Mouse (Mus musculus): ENCODE data around the gene Srgap3. TPM values are rescaled to one million over a fixed set of nuclear protein-coding genes. Genes with fewer than 3 reads are reported as not detected.

Srgap3 gene
- total and polyA plus RNA-seq, 2 experiments from 2014 or later = 21.2 to 56.7 TPM

DNA sequence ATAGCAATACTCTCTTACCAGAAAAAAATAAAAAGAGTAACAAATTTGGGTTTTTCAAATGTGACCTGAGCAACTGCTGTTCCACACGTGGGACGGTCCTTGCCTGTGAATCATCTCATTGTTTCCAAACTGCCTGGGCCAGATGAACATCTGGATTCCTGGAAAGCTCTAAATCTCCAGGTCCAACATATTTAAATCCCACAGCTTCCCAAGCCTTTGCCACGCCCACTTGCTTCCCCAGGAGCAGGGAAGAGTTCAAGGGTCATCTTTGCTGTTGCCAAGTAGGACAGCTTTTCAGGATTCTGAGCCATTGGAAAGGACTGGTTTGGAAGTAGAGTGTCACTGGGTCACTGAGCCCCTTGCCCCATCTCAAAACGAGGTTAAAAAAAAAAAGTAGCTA lies 188.5 kb downstream of the Srgap3 start:
- ATAC-seq = no peak
- no peaks in the 10 kb centered on the region for H3K4me1 ChIP-seq (ENCODE audit: insufficient read depth)
- DNase-seq = no peak
- 73% methylated on average over 4 of the region's 4 CpGs for WGBS
- H3K9me3 ChIP-seq (ENCODE audit: low read length) = no peaks in the 10 kb centered on the region
- no peak overlapping the region for H3K4me2 ChIP-seq (ENCODE audit: low read depth)
- H3K9ac ChIP-seq = no peak overlapping the region
- peaks cover 36% of the 10 kb centered on the region for H3K36me3 ChIP-seq (ENCODE audit: insufficient read depth)
- no peak for TF ChIP-seq CTCF (IDR thresholded peaks at IDR 0.05; ENCODE audit: low read depth)
- H3K4me3 ChIP-seq (ENCODE audit: low read depth, low read length) = no peak overlapping the region
- H3K27me3 ChIP-seq (ENCODE audit: insufficient read depth, low read length) = no peaks in the 10 kb centered on the region
- no peak overlapping the region for H3K27ac ChIP-seq (ENCODE audit: low read depth, low read length)

DNA sequence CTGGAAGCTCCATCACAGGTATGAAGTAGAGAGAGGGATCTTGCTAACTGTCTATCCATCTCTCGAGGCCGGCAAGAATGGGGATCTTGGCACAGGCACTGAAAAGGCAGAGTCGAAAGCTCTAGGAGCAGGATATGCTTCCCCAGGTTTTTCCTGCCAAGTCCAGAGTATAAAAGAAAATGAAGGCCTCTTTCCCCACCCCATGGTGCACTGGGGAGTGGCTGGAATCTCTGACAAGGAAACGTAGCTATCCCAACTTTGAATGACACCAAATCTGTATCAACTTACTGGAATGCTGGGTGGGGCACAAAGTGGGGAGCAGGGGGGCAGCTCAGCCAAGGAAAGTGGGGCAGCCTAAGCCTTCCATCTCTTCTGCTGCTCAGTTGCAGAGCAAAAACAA lies 190.2 kb downstream of the Srgap3 start:
- H3K27ac ChIP-seq (ENCODE audit: low read depth, low read length) = no peak overlapping the region
- H3K9me3 ChIP-seq (ENCODE audit: low read length) = no peaks in the 10 kb centered on the region
- ATAC-seq = no peak
- H3K4me2 ChIP-seq (ENCODE audit: low read depth) = no peak overlapping the region
- 49% methylated on average over 4 of the region's 4 CpGs for whole genome bisulfite sequencing
- no peak overlapping the region for H3K9ac ChIP-seq
- peaks cover 30% of the 10 kb centered on the region for H3K36me3 ChIP-seq (ENCODE audit: insufficient read depth)
- DNase-seq = no peak
- no peaks in the 10 kb centered on the region for H3K4me1 ChIP-seq (ENCODE audit: insufficient read depth)
- no peak for TF ChIP-seq CTCF (IDR thresholded peaks at IDR 0.05; ENCODE audit: low read depth)
- H3K4me3 ChIP-seq (ENCODE audit: low read depth, low read length) = no peak overlapping the region
- no peaks in the 10 kb centered on the region for H3K27me3 ChIP-seq (ENCODE audit: insufficient read depth, low read length)

DNA sequence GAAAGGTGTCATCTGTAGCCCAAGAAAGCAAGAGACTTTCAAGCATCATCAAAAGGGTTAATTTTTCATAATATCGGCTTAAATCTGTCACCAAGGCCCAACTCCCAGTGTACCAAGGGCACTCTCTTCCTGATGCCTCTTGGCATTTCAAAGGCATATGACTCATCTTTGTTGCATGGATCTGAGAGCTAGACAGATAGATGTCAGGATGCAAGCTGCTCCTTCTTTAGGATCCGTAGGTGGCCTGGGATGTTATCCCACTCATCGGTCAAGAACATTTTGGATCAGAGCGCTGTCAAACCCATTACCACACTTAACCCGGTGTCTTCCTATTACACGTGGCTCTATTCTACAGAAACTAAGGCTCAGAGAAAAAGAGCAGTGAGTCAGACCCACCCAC lies 192.1 kb downstream of the Srgap3 start:
- H3K4me1 ChIP-seq (ENCODE audit: insufficient read depth) = no peaks in the 10 kb centered on the region
- TF ChIP-seq CTCF (IDR thresholded peaks at IDR 0.05; ENCODE audit: low read depth) = no peak
- ATAC-seq (no peak), DNase-seq (no peak)
- H3K9ac ChIP-seq = no peak overlapping the region
- H3K27me3 ChIP-seq (ENCODE audit: insufficient read depth, low read length) = no peaks in the 10 kb centered on the region
- peaks cover 38% of the 10 kb centered on the region for H3K36me3 ChIP-seq (ENCODE audit: insufficient read depth)
- H3K9me3 ChIP-seq (ENCODE audit: low read length) = no peaks in the 10 kb centered on the region
- 87% methylated on average over 6 of the region's 6 CpGs for WGBS
- no peak overlapping the region for H3K4me2 ChIP-seq (ENCODE audit: low read depth)
- no peak overlapping the region for H3K4me3 ChIP-seq (ENCODE audit: low read depth, low read length)
- H3K27ac ChIP-seq (ENCODE audit: low read depth, low read length) = no peak overlapping the region

DNA sequence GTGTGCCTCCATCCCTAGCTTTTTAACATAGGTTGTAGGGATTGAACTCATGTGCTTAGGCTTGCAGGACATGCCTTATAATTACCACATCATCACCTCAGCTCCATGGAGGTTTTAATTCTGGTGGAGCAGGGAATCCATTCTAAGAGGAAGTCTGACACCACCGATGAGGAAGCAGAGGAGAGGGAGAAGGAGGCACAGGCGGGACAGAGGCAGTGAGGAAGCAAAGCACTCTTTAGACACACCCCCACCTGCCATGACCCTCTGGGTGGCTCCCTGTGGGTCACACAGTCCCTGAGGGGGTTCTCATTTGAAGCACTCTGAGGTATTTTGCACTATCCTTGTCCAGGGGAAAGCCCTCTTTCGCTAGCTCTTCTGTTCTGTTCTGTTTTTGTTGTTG lies 194.5 kb downstream of the Srgap3 start:
- H3K27me3 ChIP-seq (ENCODE audit: insufficient read depth, low read length) = no peaks in the 10 kb centered on the region
- H3K9ac ChIP-seq = no peak overlapping the region
- no peak for ATAC-seq
- no peak overlapping the region for H3K27ac ChIP-seq (ENCODE audit: low read depth, low read length)
- H3K4me2 ChIP-seq (ENCODE audit: low read depth) = no peak overlapping the region
- H3K36me3 ChIP-seq (ENCODE audit: insufficient read depth) = peaks cover 43% of the 10 kb centered on the region
- WGBS = 85% methylated on average over 3 of the region's 3 CpGs
- H3K9me3 ChIP-seq (ENCODE audit: low read length) = no peaks in the 10 kb centered on the region
- TF ChIP-seq CTCF (IDR thresholded peaks at IDR 0.05; ENCODE audit: low read depth) = no peak
- H3K4me3 ChIP-seq (ENCODE audit: low read depth, low read length) = no peak overlapping the region
- no peak for DNase-seq
- H3K4me1 ChIP-seq (ENCODE audit: insufficient read depth) = no peaks in the 10 kb centered on the region

DNA sequence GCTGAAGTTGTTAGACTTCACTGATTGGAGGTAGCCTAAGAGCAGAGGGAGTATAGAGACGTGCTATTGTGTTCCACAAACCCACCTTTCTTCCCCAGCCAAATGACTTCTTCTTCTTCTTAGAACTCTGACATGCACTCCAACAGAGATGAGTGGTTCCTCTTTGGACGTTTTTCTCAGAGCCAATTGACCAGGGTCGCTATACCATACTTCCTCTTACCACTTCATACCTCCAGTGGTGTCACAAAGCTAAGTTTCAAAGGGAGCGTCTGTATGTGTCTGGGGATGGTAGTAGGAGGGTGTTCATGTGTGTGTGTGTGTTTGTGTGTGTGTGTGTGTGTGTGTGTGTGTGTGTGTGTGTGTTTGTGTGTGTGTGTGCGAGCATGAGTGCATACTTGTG lies 195.1 kb downstream of the Srgap3 start:
- Histone ChIP-seq H3K36me3 (ENCODE audit: insufficient read depth) (peaks cover 44% of the 10 kb centered on the region), H3K4me1 (ENCODE audit: insufficient read depth) (no peaks in the 10 kb centered on the region), H3K27me3 (ENCODE audit: insufficient read depth, low read length) (no peaks in the 10 kb centered on the region), H3K9ac (no peak overlapping the region), H3K9me3 (ENCODE audit: low read length) (no peaks in the 10 kb centered on the region), H3K27ac (ENCODE audit: low read depth, low read length) (no peak overlapping the region), H3K4me2 (ENCODE audit: low read depth) (no peak overlapping the region), H3K4me3 (ENCODE audit: low read depth, low read length) (no peak overlapping the region)
- TF ChIP-seq CTCF (IDR thresholded peaks at IDR 0.05; ENCODE audit: low read depth) = no peak
- 86% methylated on average over 5 of the region's 5 CpGs for WGBS
- ATAC-seq (no peak), DNase-seq (no peak)

DNA sequence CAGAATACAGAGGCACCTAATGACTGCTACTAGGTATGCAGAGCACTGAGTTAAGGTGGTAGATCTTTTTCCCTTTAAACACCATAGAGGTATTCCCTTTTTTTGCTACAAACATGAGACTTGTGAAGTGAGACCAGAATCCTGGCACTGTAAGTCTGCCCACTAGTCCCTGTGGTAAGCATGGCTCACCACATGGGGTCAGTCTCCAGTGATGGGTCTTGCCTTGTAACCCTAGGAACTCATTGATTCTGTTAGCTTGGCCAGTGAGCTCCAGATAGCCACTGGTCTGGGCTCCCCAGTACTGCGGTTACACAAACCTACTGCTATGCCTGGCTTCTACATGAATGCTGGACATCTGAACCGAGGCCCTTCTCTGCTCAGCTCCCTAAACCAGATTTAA lies 204.8 kb downstream of the Srgap3 start:
- no peaks in the 10 kb centered on the region for H3K27me3 ChIP-seq (ENCODE audit: insufficient read depth, low read length)
- no peaks in the 10 kb centered on the region for H3K9me3 ChIP-seq (ENCODE audit: low read length)
- H3K4me3 ChIP-seq (ENCODE audit: low read depth, low read length) = no peak overlapping the region
- TF ChIP-seq CTCF (IDR thresholded peaks at IDR 0.05; ENCODE audit: low read depth) = peak; percentile 44
- no peaks in the 10 kb centered on the region for H3K4me1 ChIP-seq (ENCODE audit: insufficient read depth)
- no peak overlapping the region for H3K9ac ChIP-seq
- WGBS = 82% methylated on average over 2 of the region's 2 CpGs
- no peak for DNase-seq
- 0 out of 2 replicates have a peak overlapping the region, but pooled peaks have one; percentile 40 for H3K27ac ChIP-seq (ENCODE audit: low read depth, low read length)
- peak; percentile 56 for ATAC-seq
- peaks cover 57% of the 10 kb centered on the region for H3K36me3 ChIP-seq (ENCODE audit: insufficient read depth)
- H3K4me2 ChIP-seq (ENCODE audit: low read depth) = no peak overlapping the region

DNA sequence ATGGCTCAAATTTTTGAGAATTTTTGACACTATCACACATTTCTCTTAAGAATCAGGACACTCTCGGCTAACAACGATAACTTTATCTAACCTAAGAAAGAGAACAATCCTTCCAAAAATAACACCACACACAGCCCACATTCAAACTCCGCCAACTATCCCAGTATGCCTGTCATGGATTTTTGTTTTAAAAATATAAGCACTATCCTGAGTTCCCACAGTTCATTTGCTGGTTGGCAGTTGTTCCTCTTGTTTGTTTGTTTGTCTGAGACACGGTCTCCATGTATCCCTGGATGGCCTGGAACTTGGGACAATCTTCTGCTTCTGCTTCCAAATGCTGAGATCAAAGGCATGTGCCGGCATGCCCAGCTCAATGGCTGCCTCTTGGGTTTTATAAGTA lies 205.3 kb downstream of the Srgap3 start:
- Histone ChIP-seq H3K4me2 (ENCODE audit: low read depth) (no peak overlapping the region), H3K36me3 (ENCODE audit: insufficient read depth) (peaks cover 57% of the 10 kb centered on the region), H3K27me3 (ENCODE audit: insufficient read depth, low read length) (no peaks in the 10 kb centered on the region), H3K4me1 (ENCODE audit: insufficient read depth) (no peaks in the 10 kb centered on the region), H3K27ac (ENCODE audit: low read depth, low read length) (no peak overlapping the region), H3K4me3 (ENCODE audit: low read depth, low read length) (no peak overlapping the region), H3K9me3 (ENCODE audit: low read length) (no peaks in the 10 kb centered on the region), H3K9ac (no peak overlapping the region)
- 91% methylated on average over 5 of the region's 5 CpGs for WGBS
- no peak for DNase-seq
- TF ChIP-seq CTCF (IDR thresholded peaks at IDR 0.05; ENCODE audit: low read depth) = no peak
- ATAC-seq = no peak

DNA sequence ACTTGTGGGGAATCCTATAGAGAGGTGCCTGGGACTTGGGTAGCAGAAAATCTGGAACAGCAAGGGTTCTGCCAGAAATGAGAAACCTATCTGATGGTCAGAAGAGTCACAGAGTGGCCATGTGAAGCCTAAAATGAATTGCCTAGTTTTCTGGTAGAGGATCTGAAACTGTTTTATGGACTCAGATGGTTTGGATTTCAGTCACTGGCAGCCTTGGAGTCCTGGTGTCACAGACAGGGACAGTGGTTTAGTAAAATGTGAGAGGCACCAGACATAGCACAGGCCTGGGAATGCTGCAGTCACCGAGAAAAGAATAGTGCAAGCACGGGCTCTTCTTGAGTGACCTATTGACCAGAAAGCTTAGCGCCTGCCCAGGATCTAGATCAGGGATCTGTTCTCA lies 207.4 kb downstream of the Srgap3 start:
- Histone ChIP-seq H3K27me3 (ENCODE audit: insufficient read depth, low read length) (no peaks in the 10 kb centered on the region), H3K4me1 (ENCODE audit: insufficient read depth) (no peaks in the 10 kb centered on the region), H3K4me3 (ENCODE audit: low read depth, low read length) (no peak overlapping the region), H3K27ac (ENCODE audit: low read depth, low read length) (no peak overlapping the region), H3K9ac (no peak overlapping the region), H3K9me3 (ENCODE audit: low read length) (no peaks in the 10 kb centered on the region), H3K4me2 (ENCODE audit: low read depth) (no peak overlapping the region), H3K36me3 (ENCODE audit: insufficient read depth) (peaks cover 56% of the 10 kb centered on the region)
- no peak for TF ChIP-seq CTCF (IDR thresholded peaks at IDR 0.05; ENCODE audit: low read depth)
- WGBS = 97% methylated on average over 3 of the region's 3 CpGs
- ATAC-seq (no peak), DNase-seq (no peak)
